Comparison of ENCODE assay signal across 8 mouse cellular contexts in genomic region chrX:51016926-51017325, GRCm38 (mm10). TPM values are rescaled to one million over a fixed set of nuclear protein-coding genes. Genes with fewer than 3 reads are reported as not detected.
DNase-seq lines count a peak whose midpoint lies in the region; ATAC-seq and TF ChIP-seq lines count a peak whose summit lies in the region.

No protein-coding gene starts in this region.

- peak overlapping the region; percentile 61 for H3K4me3 ChIP-seq in left cerebral cortex, adult 2 months
- peak overlapping the region; percentile 62 for H3K4me3 ChIP-seq in bone marrow macrophage, adult 2 months (ENCODE audit: insufficient read depth, low read length)
- H3K4me3 ChIP-seq in hindbrain, embryonic 12.5 days: peak overlapping the region; percentile 58
- peak overlapping the region; percentile 59 for H3K4me3 ChIP-seq in lung, postnatal 0 days (ENCODE audit: low read depth, low read length)

- no peak for DNase-seq in left cerebral cortex, adult 2 months (ENCODE audit: extremely low spot score in 1 of 2, low spot score in 2 of 2)
- no peak for DNase-seq in left cerebral cortex, postnatal 14 days (ENCODE audit: low spot score in 2 of 2)
- DNase-seq in lung, postnatal 0 days (ENCODE audit: low spot score): peak; percentile 18
- DNase-seq in thymus, postnatal 36 days: peak; percentile 4 to 6
- no peak for DNase-seq in left cerebral cortex, postnatal 25 days (ENCODE audit: low spot score in 2 of 2)
- DNase-seq in cerebellum, adult 9-11 months: no peak

- no peak for TF ChIP-seq CTCF in left cerebral cortex, adult 2 months (IDR thresholded peaks at IDR 0.05)
- no peak for TF ChIP-seq CTCF in bone marrow macrophage, adult 2 months (IDR thresholded peaks at IDR 0.05; ENCODE audit: low read depth, low read length)
- TF ChIP-seq CTCF in lung, postnatal 0 days (IDR thresholded peaks at IDR 0.05): no peak

- peak overlapping the region; percentile 85 for H3K9ac ChIP-seq in hindbrain, embryonic 12.5 days
- no peak overlapping the region for H3K9ac ChIP-seq in lung, postnatal 0 days (replicated peaks; ENCODE audit: low read depth)

- no peak for ATAC-seq in hindbrain, embryonic 12.5 days (ENCODE audit: low FRiP score)
- no peak for ATAC-seq in lung, postnatal 0 days

- TF ChIP-seq EP300 in lung, postnatal 0 days (IDR thresholded peaks at IDR 0.05): no peak

- TF ChIP-seq POLR2A in bone marrow macrophage, adult 2 months (IDR thresholded peaks at IDR 0.05; ENCODE audit: borderline replicate concordance, low read depth, low read length): no peak

- intact Hi-C loops in left cerebral cortex, adult 2 months (cut with DNase I): no loop called here
- intact Hi-C loops in left cerebral cortex, postnatal 14 days (cut with DNase I): loop anchor here (5.0 kb wide), 1 partner anchor 340 kb away; no protein-coding TSS in a partner anchor
- intact Hi-C loops in left cerebral cortex, postnatal 25 days (cut with DNase I): no loop called here

- no peaks in the 10 kb centered on the region for H3K27me3 ChIP-seq in hindbrain, embryonic 12.5 days
- H3K27me3 ChIP-seq in lung, postnatal 0 days (replicated peaks; ENCODE audit: insufficient read depth, low read length): no peaks in the 10 kb centered on the region

- H3K27ac ChIP-seq in left cerebral cortex, adult 2 months: no peak overlapping the region
- peak overlapping the region; percentile 74 for H3K27ac ChIP-seq in bone marrow macrophage, adult 2 months (ENCODE audit: insufficient read depth, low read depth, low read length)
- no peak overlapping the region for H3K27ac ChIP-seq in hindbrain, embryonic 12.5 days
- peak overlapping the region; percentile 54; the same call in 1 of the 2 replicates for H3K27ac ChIP-seq in lung, postnatal 0 days (ENCODE audit: low read length)

- H3K4me1 ChIP-seq in bone marrow macrophage, adult 2 months (ENCODE audit: control insufficient read depth, insufficient read depth, low read length): peaks cover 8% of the 10 kb centered on the region
- H3K4me1 ChIP-seq in hindbrain, embryonic 12.5 days: peaks cover 6% of the 10 kb centered on the region; the same call in 1 of the 2 replicates
- no peaks in the 10 kb centered on the region; the same call in 1 of the 2 replicates for H3K4me1 ChIP-seq in lung, postnatal 0 days (ENCODE audit: insufficient read depth, low read depth, low read length)

- H3K36me3 ChIP-seq in hindbrain, embryonic 12.5 days: no peaks in the 10 kb centered on the region
- no peaks in the 10 kb centered on the region for H3K36me3 ChIP-seq in lung, postnatal 0 days (ENCODE audit: insufficient read depth, low read length)

- H3K9me3 ChIP-seq in hindbrain, embryonic 12.5 days (replicated peaks): no peaks in the 10 kb centered on the region
- no peaks in the 10 kb centered on the region for H3K9me3 ChIP-seq in lung, postnatal 0 days (ENCODE audit: low read length)

- WGBS in hindbrain, embryonic 12.5 days: 37% methylated on average over 12 of the region's 12 CpGs
- WGBS in lung, postnatal 0 days: 19% methylated on average over 12 of the region's 12 CpGs

- peak overlapping the region; percentile 54 for H3K4me2 ChIP-seq in hindbrain, embryonic 12.5 days (replicated peaks)
- H3K4me2 ChIP-seq in lung, postnatal 0 days (replicated peaks; ENCODE audit: low read depth, low read length): peak overlapping the region; percentile 54

RNA-seq across cellular contexts. Expression of gene Rap2c, which starts 0.9 kb away (rescaled TPM):
- 10 to 100 TPM; 27.0 to 28.7 TPM for total RNA-seq in left cerebral cortex, adult 2 months (2021)
- 10 to 100 TPM; 24.9 to 25.1 TPM for total RNA-seq in left cerebral cortex, postnatal 14 days (2021)
- polyA plus RNA-seq in bone marrow macrophage, adult 2 months (2012; ENCODE audit: insufficient read depth, insufficient read length, missing spikeins): 37.3 and 39.6 TPM in 2 replicates
- polyA plus RNA-seq in hindbrain, embryonic 12.5 days (2016; fragmentation: Nextera tagmentation; extraction: Ambion mirVana): 26.8 and 29.3 TPM in 2 replicates
- 14.0 and 15.3 TPM in 2 replicates for polyA plus RNA-seq in lung, postnatal 0 days (2015; fragmentation: Nextera tagmentation; extraction: Ambion mirVana)
- total RNA-seq in left cerebral cortex, postnatal 25 days (2021): 10 to 100 TPM; 26.1 to 27.8 TPM

Comparison
In these comparisons a context has a peak if more than half of its experiments do, and no peak if none do; other contexts are left out.
1. DNase-seq: peak in lung, postnatal 0 days (single experiment) and thymus, postnatal 36 days (2 of 2); none in left cerebral cortex, adult 2 months (0 of 2), left cerebral cortex, postnatal 14 days (0 of 2), left cerebral cortex, postnatal 25 days (0 of 2) and cerebellum, adult 9-11 months (single experiment).
2. H3K27ac ChIP-seq: peak in bone marrow macrophage, adult 2 months (single experiment) and lung, postnatal 0 days (single experiment); none in left cerebral cortex, adult 2 months (single experiment) and hindbrain, embryonic 12.5 days (single experiment).
3. Peak in every context shown above with its lines, with median percentiles within 50 percentile points of each other: H3K4me3 ChIP-seq.